Mouse (Mus musculus): Measurements from ENCODE around the gene Fnbp1.

GRCm38 (mm10) chr2:31069506-31069905, 72.3 kb downstream of the Fnbp1 start:
- no peak for TF ChIP-seq CTCF (IDR thresholded peaks at IDR 0.05; ENCODE audit: extremely low read depth, insufficient read depth, low read length)
- no peak for TF ChIP-seq POLR2A (IDR thresholded peaks at IDR 0.05; ENCODE audit: extremely low read depth, insufficient read depth, low read length)

Measured in cortical plate, adult 2 months (tissue).